Mouse (Mus musculus) right cerebral cortex, postnatal 36 days (tissue): Measurements from ENCODE around the gene Gin1.

ENCODE experiments used
- DNase-seq, 2 experiments: peaks; one replicate each; pipeline ENCODE4 v3.0.0; 2022; ENCODE audit warnings: low spot score in 2 of 2, mixed read lengths in 1 of 2

Gene Gin1

GRCm38 (mm10) chr1:97785685-97786393 is 15.9 kb downstream of the Gin1 start:
- no peak for DNase-seq

- no peak for DNase-seq
Measured at GRCm38 (mm10) chr1:97787674-97788073, 17.7 kb downstream of the Gin1 start.

- no peak for DNase-seq
Measured at GRCm38 (mm10) chr1:97788490-97788889, 18.5 kb downstream of the Gin1 start.

DNA sequence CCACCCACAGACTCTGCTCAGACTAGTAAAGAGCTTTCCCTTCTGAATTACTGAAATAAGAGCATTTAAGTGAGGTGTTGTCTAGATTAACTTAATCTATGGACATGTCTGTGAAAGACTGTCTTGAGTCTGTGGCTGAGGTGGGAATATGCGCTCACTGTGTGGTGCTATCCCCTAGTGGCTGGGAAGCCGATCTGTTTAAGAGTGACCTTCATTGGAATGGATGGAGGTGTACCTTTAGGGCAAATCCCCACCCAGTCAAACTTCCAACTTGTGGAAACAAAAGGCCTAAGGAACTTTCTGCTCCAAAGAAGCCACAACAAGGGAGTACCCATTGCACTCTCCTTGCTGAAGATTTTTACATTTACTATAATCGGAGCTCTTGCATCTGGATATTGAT is 24.1 kb downstream of the Gin1 start:
- no peak for DNase-seq

GRCm38 (mm10) chr1:97795936-97796335 is 26.0 kb downstream of the Gin1 start:
- DNase-seq = no peak

DNA sequence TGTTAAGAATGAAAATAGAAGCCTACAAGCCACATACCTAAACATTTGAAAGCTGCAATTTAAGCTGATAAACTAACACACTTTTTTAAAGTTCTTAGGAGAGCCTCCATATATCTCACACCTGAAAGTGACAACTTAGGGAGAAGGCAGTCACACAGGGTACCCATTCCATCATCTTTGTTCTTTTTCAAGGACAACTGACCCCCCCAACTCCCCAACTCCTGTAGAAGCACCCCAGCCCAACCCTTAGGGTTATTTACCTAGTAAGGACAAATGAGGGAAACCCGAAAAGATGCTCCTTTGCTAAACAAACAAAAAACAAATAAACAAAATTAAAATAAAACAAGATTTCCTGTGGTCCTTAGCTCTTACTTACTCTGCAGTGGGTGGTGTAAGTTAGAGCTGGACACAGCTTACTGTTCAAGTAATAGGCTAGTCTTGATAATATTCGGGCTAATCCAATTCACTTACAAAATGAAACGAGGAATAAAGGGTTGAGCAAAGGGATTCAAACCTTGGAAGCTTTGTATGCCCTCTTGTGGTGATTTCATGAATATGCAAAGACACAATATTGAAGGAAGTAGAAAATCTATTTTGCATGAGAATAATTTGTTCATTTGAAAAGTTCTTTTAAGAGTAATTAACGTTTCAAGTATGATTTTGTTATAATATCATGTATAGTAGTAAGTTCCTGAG is 32.4 kb downstream of the Gin1 start:
- DNase-seq = no peak

DNA sequence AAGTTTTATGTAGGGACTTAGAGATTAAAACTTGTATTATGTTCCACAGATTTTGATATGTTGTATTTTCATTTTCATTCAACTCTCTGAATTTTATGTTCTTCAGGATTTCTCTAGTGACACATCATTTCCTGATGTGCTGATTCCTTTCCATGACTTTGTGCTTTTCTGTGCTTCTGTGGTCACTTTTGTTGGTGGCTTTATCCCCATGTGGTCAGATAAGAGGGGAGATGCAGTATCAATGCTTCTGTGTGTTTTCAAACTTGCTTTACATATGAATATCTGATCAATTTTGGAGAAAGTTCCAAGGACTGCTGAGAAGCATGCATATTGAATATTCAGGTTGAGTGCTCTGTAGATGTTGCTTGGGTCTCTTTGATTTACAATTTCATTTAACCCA is 34.5 kb downstream of the Gin1 start:
- DNase-seq = no peak

DNA sequence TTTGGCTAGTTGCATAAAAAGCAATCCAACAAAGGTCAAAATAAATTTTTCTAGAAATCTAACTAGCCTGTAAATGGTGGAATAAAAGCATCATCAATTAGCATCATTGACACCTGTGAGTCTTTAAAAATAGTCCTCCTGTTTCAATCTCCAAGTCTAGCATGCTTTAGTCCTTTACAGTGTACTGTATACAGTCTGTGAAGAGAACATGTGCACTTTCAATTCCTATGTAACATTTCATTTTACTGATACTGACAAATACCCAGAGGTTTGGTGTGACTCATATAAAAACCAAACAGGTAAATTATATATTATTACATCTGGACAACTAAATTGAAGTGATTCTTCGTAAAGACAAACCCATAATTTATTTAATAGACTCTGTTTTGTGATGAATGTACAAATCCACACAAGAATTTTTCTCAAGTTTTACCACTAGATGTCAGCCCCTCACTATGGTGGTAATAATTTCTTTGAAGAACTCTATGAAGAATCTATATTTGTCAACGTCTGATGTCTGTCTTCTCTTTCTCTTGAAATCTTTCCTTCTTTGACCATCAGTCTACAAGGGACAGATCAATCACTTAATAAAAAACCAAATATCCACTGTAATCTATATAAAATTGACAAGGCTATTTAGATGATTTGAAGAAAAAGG is 39.4 kb downstream of the Gin1 start:
- no peak for DNase-seq

- DNase-seq = no peak
Measured at GRCm38 (mm10) chr1:97821282-97821681, 51.3 kb downstream of the Gin1 start.

GRCm38 (mm10) chr1:97822203-97822602 is 52.2 kb downstream of the Gin1 start:
- no peak for DNase-seq

DNA sequence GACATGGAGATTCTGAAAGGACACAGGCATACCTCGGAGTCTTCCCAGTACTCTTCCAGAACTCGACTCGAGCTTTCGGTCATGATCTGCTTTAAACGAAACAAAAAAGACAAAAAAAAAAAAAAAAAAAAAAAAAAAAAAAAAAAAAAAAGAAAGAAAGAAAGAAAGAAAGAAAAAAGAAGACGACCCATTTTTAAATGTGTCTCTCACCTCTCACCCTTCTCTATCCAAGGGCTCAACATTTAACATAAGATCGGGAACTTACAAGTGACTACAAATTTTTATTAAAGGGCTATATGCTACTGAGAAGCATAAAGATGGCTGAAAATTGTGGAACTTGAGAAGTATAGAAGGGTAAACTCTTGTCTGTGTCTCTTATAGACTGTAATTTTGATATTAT is 52.9 kb downstream of the Gin1 start:
- DNase-seq = no peak

- no peak for DNase-seq
Measured at GRCm38 (mm10) chr1:97827566-97827965, 57.6 kb downstream of the Gin1 start.

- DNase-seq = peak in 1 of 2 experiments; percentile 30
Measured at GRCm38 (mm10) chr1:97828087-97828486, 58.1 kb downstream of the Gin1 start.

GRCm38 (mm10) chr1:97833466-97834353 is 63.7 kb downstream of the Gin1 start:
- no peak for DNase-seq

DNA sequence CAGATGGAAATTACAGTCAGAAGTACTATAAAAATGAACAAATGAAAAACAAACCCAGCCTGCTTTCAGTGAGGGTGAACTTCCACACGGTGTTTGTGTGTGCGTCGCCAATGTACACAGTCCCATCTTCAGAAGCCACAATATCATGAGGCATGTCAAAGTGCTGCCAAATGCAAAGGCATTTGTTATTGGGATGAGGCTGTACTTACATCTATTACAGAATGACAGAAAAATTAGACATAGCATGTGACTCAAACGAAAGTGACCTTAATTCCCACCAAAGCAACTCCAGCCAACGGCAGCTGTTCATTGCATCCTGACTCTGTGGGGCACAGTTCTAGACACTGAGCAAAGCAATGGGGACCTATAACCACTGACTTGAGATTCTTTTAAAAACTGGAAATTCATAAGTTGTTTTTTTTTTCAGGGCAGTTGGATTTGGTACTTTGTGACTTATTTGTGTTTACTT is 64.4 kb downstream of the Gin1 start:
- no peak for DNase-seq
